Mouse (Mus musculus) neural tube, embryonic 11.5 days (tissue): ENCODE measurements around the gene Rmi2. TPM values are rescaled to one million over a fixed set of nuclear protein-coding genes. Genes with fewer than 3 reads are reported as not detected.
"Not testable (repeated sequence)": the region's sequence is repeated elsewhere in the genome, so short reads cannot be mapped to it uniquely, and the experiment has no call there.

ENCODE experiments used
- ATAC-seq: fragments of 200-750 bp; cut with Nextera tagmentation; 2 replicates; pipeline ENCODE4 v1.8.0; 2017; ENCODE audit warnings: moderate number of reproducible peaks, mild to moderate bottlenecking, moderate TSS enrichment, moderate library complexity; ENCODE audit not compliant: insufficient read depth, low FRiP score, low TSS enrichment
- DNase-seq: peaks from one replicate; pipeline ENCODE4 v3.0.0-alpha.2; 2015; ENCODE audit warnings: low spot score
- H3K27ac ChIP-seq: fragments of 300-500 bp; sonication (generic); 2 replicates; pipeline ENCODE4 v1.5.1; 2014; ENCODE audit warnings: low read depth, mild to moderate bottlenecking, low read length
- H3K27me3 ChIP-seq: fragments of 300-500 bp; sonication (generic); 2 replicates; pipeline ENCODE4 v1.6.1; 2014; ENCODE audit warnings: mild to moderate bottlenecking, low read length, mixed read lengths; ENCODE audit not compliant: control insufficient read depth, insufficient read depth
- H3K36me3 ChIP-seq: fragments of 300-500 bp; sonication (generic); 2 replicates; pipeline ENCODE4 v1.6.1; 2014; ENCODE audit warnings: mild to moderate bottlenecking, low read length, moderate library complexity, mixed read lengths; ENCODE audit not compliant: control insufficient read depth, insufficient read depth
- H3K4me1 ChIP-seq: fragments of 300-500 bp; sonication (generic); 2 replicates; pipeline ENCODE4 v1.6.1; 2014; ENCODE audit warnings: low read length, mixed read lengths; ENCODE audit not compliant: control insufficient read depth, insufficient read depth
- H3K4me2 ChIP-seq: fragments of 300-500 bp; sonication (generic); 2 replicates; pipeline ENCODE4 v1.6.1; 2014; ENCODE audit warnings: low read depth, mild to moderate bottlenecking, moderate library complexity
- H3K4me3 ChIP-seq: fragments of 300-500 bp; sonication (generic); 2 replicates; pipeline ENCODE4 v1.5.1; 2014; ENCODE audit warnings: low read depth, low read length
- H3K9ac ChIP-seq: fragments of 300-500 bp; sonication (generic); 2 replicates; pipeline ENCODE4 v1.6.1; 2014; ENCODE audit warnings: mild to moderate bottlenecking, low read length
- H3K9me3 ChIP-seq: fragments of 300-500 bp; sonication (generic); 2 replicates; pipeline ENCODE4 v1.6.1; 2016; ENCODE audit warnings: low read length; ENCODE audit not compliant: control insufficient read depth
- WGBS: fragments of 180-500 bp; shearing (Covaris S2); extraction: QIAGEN DNeasy Blood & Tissue Kit; methylation state at CpG from one replicate; pipeline ENCODE4 v1.1.7; 2014; 5-methylcytosine and 5-hydroxymethylcytosine counted together
- polyA plus RNA-seq: library from polyadenylated mRNA; unstranded; fragments of >200 nt; fragmentation: Nextera tagmentation; extraction: Ambion mirVana; gene quantifications from 2 replicates; pipeline ENCODE4 v1.2.1, GENCODE M21; 2014

The Rmi2 gene
- polyA plus RNA-seq, 1 experiment from 2014 or later: 3.6 TPM

DNA sequence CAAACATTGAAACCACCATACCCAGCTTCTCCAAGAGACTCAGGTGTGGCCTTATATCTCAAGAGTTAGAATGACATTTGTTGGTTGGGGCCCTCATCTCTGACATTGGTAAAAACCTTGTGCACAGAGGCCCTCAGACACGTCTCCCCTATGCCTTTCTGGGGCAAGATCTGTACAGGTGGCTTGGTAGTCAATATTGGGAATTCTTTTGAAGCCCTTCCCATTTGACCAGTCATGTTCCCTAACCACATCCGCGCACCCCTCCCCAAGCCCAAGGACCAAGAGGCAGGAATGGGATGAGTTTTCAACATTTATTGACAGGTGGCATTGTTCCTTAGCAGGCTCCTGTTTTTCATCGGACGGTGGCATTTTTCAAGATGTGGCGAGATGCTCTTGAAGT, 38.8 kb upstream of the Rmi2 start, which contains the start of gene Prm2:
TSS of gene Prm2 (minus strand) at position 101 of the 400 bp plus-strand sequence.
- H3K9me3 ChIP-seq: no peaks in the 10 kb centered on the region
- H3K4me2 ChIP-seq: no peak within 1 kb of the TSS
- H3K4me3 ChIP-seq: no peak within 1 kb of the TSS
- 0 out of 2 replicates have a peak, but pooled peaks cover 4% of the 10 kb centered on the region for H3K27me3 ChIP-seq
- no peaks in the 10 kb centered on the region for H3K36me3 ChIP-seq
- H3K4me1 ChIP-seq: no peaks in the 10 kb centered on the region
- WGBS: 75% methylated on average over 6 of the region's 6 CpGs
- DNase-seq (no peak), ATAC-seq (no peak)
- H3K9ac ChIP-seq: no peak within 1 kb of the TSS
- H3K27ac ChIP-seq: no peak within 1 kb of the TSS

DNA sequence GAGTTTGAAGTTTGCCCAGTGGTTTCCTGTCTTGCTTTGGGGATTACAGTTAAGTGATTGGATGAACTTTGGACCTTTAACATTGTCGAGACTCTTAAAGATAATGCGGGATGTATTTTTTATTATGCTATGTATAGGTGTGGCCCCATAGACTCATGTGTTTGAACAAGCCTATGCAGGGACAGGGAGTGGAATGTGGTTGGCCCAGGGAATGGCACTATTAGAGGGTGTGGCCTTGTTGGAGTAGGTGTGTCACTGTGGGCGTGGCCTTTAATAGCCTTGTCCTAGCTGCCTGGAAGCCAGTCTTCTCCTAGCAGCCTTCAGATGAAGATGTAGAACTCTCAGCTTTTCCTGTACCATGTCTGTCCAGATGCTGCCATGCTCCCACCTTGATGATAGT, 32.4 kb upstream of the Rmi2 start:
- H3K36me3 ChIP-seq, H3K4me2 ChIP-seq, DNase-seq, H3K9ac ChIP-seq, H3K4me1 ChIP-seq, H3K27ac ChIP-seq, H3K27me3 ChIP-seq, ATAC-seq, H3K4me3 ChIP-seq, H3K9me3 ChIP-seq: not testable (repeated sequence)
- WGBS: 80% methylated on average over 3 of the region's 3 CpGs

DNA sequence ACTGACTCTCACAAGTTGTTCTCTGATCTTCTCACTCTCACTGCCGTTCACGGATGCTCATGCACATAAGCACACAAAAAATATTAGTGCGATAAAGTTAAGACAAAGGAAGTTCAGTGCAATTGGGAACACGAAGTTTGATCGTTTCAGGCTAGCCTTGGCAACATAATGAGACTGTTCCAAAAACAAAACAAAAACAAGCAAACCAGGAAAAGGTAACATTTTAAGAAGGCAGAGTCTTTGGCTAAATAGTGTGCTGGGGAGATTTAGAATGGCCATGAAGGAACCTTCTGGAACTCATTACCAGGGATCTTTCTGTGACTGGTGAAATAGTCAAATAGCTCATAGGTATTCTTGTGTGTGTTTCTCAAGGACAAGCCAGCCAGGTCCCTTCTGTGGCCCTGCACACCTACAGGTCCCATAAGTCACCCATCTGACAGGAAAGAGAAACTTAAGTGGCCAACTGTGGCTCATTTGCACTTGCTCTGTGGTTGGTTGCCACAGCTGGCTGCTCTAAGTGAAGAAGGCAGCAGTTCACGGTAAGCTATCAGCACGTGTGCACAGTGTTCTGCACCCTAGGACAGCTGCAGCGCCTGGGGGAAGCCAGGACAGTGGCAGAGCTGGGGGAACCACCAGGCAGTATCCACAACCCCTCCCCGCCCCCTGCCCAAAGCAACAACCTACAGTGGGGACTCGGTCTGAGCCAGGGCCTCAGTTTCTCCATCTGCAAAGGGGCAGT, 28.9 kb upstream of the Rmi2 start, which contains the start of gene Prm1:
TSS of gene Prm1 (minus strand) at position 51 of the 739 bp plus-strand sequence.
- ATAC-seq (no peak), DNase-seq (no peak)
- no peak within 1 kb of the TSS for H3K27ac ChIP-seq
- H3K27me3 ChIP-seq: no peaks in the 10 kb centered on the region
- H3K9me3 ChIP-seq: no peaks in the 10 kb centered on the region
- no peak within 1 kb of the TSS for H3K4me3 ChIP-seq
- WGBS: 81% methylated on average over 10 of the region's 10 CpGs
- H3K9ac ChIP-seq: no peak within 1 kb of the TSS
- no peaks in the 10 kb centered on the region for H3K36me3 ChIP-seq
- H3K4me1 ChIP-seq: no peaks in the 10 kb centered on the region
- no peak within 1 kb of the TSS for H3K4me2 ChIP-seq

DNA sequence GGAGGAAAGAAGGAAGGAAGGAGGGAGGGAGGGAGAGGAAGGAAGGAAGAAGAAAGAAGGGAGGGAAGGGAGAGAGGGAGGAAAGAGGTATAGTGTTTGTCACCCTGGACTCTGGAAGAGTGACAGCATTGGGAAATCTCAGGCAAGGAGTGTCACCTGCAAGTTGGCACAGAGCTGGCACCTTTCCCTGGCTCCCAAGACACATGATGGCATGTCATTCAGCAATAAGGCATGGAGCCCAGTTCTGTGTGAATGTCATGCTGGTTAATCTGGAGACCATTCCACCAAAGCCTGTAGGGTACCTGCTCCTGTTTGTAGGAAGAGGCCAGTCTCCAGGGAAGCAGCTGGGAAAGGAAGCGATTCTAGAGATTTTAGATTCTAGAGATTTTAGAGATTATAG, 24.5 kb upstream of the Rmi2 start:
- no peak for DNase-seq
- ATAC-seq: no peak
- no peaks in the 10 kb centered on the region for H3K4me1 ChIP-seq
- no peaks in the 10 kb centered on the region for H3K27me3 ChIP-seq
- H3K27ac ChIP-seq: no peak overlapping the region
- 93% methylated on average over 1 of the region's 1 CpGs for WGBS
- H3K36me3 ChIP-seq: no peaks in the 10 kb centered on the region
- no peak overlapping the region for H3K9ac ChIP-seq
- H3K9me3 ChIP-seq: no peaks in the 10 kb centered on the region
- H3K4me2 ChIP-seq: no peak overlapping the region
- H3K4me3 ChIP-seq: no peak overlapping the region

DNA sequence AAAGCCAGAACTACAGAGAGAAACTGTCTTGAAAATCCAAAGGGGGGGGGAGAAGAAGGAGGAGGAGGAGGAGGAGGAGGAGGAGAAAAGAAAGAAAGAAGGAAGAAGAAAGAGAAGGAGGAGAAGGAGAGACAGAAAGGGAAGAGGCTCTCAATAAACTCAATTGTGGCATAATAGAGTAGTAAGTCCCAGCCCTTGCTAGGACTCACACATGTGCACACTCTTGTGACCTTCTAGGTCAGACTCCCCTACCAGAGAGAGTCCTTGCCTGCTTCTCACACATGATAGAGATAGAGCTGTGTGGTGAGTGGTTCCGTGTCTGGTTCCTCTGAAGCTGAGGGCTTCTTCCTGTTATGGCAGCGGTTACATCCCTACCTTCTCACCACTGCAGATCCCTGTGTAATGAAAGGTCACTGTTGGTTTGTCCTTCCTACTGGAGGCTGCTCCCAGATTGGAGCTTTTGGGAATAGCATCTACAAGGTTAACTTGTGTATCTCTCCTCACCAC, 21.9 kb upstream of the Rmi2 start, which contains the start of gene Gm11172:
TSS of gene Gm11172 (plus strand) at position 51 of the 507 bp plus-strand sequence.
- DNase-seq (no peak), ATAC-seq (no peak)
- Histone ChIP-seq H3K27me3 (no peaks in the 10 kb centered on the region), H3K36me3 (no peaks in the 10 kb centered on the region), H3K27ac (no peak within 1 kb of the TSS), H3K4me2 (no peak within 1 kb of the TSS), H3K4me1 (no peaks in the 10 kb centered on the region), H3K9ac (no peak within 1 kb of the TSS), H3K4me3 (no peak within 1 kb of the TSS), H3K9me3 (no peaks in the 10 kb centered on the region)
- WGBS: 83% methylated on average over 2 of the region's 2 CpGs

DNA sequence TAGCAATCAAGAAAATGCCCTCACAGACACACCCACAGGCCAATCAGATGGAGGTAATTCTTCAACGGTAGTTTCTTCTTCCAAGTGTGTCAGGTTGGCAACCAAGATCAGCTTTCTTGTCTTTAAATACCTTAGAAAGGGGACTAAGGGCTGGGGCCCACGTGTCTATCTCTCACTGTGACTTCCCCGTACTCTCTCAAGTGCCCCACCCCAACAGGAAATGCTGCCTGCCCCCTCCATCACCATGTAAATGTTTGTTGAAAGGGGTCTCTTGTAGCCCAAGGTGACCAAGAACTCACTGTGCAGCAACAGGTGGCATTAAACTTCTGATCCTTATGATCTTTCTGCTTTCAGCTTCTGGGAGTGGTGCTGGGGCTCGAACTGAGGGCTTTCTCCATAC, 21.1 kb upstream of the Rmi2 start:
- DNase-seq (no peak), ATAC-seq (no peak)
- Histone ChIP-seq H3K4me2 (no peak overlapping the region), H3K4me3 (no peak overlapping the region), H3K27me3 (no peaks in the 10 kb centered on the region), H3K9me3 (no peaks in the 10 kb centered on the region), H3K27ac (no peak overlapping the region), H3K4me1 (no peaks in the 10 kb centered on the region), H3K9ac (no peak overlapping the region), H3K36me3 (no peaks in the 10 kb centered on the region)
- WGBS: 80% methylated on average over 4 of the region's 4 CpGs

DNA sequence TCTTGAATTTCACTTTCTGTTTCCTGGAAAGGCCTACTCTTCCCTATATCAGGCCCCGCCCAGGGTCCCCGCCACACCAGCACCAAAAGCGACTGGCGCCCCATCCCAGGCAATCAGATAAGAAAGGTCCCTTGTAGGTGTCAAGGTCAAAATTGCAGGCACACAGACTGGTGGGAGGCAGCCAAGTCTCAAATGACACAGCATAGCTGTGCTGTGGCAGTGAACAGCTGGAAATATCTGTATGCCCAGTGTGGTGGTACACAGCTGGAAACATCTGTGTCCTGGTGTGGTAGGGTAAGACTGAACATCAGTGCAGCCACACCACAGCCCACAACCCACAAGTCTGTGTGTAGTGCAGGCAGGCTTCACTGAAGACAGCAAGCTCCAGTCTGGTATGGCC, 20.0 kb upstream of the Rmi2 start:
- Histone ChIP-seq H3K27ac (no peak overlapping the region), H3K9ac (no peak overlapping the region), H3K36me3 (no peaks in the 10 kb centered on the region), H3K27me3 (no peaks in the 10 kb centered on the region), H3K9me3 (no peaks in the 10 kb centered on the region), H3K4me2 (no peak overlapping the region), H3K4me3 (no peak overlapping the region), H3K4me1 (no peaks in the 10 kb centered on the region)
- no peak for DNase-seq
- 87% methylated on average over 4 of the region's 4 CpGs for WGBS
- no peak for ATAC-seq

DNA sequence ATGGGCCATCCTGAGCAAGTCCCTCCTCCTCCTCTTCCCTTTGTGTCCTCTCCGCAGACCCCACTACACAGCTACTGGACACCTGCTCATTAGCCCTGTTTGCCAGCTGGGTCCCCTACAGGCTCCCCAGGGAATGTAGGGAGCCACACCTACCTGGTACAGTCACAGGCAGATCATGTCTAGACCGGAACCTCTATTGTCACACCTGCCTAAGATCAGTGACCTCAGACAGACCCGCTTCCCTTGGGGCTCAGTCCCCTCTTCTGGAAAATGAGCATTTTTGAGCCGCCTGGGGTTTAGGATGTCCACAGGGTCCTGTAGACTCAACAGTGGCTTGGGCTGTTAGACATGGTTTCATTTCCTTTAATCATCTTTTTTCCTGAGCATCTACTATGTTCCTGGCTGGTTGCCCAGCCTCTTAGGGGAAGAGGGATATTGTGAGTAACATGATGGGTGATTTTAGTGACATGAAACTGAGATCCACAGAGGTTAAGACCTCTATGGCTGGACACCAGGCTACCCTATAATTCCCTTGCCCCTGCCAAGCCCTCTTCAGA, 16.2 kb upstream of the Rmi2 start:
- H3K4me1 ChIP-seq: no peaks in the 10 kb centered on the region
- DNase-seq: no peak
- WGBS: 76% methylated on average over 4 of the region's 4 CpGs
- H3K4me3 ChIP-seq: no peak overlapping the region
- no peak for ATAC-seq
- H3K27me3 ChIP-seq: no peaks in the 10 kb centered on the region
- no peaks in the 10 kb centered on the region for H3K36me3 ChIP-seq
- no peak overlapping the region for H3K4me2 ChIP-seq
- no peak overlapping the region for H3K9ac ChIP-seq
- no peak overlapping the region for H3K27ac ChIP-seq
- H3K9me3 ChIP-seq: no peaks in the 10 kb centered on the region

DNA sequence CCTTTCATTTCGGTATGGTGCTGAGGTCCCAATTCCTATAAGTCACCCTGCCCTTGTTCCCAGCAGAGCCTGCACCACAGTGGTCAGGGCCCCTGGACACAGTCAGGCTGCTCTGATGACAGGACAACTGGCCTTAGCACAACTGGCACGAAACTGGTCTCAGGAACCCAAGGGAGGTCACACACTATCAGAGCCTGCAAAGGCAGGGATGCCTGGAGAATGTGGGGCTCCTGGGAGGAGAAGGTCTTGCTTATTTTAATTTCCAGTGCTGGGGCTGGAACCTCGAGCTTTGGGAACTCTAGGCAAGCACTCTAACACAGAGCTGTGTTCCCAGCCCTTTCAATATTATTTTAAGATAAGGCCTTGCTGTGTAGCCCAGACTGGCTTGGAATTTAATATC, 14.9 kb upstream of the Rmi2 start:
- Histone ChIP-seq H3K4me3 (no peak overlapping the region), H3K27ac (no peak overlapping the region), H3K9me3 (no peaks in the 10 kb centered on the region), H3K4me1 (no peaks in the 10 kb centered on the region), H3K4me2 (no peak overlapping the region), H3K36me3 (no peaks in the 10 kb centered on the region), H3K9ac (no peak overlapping the region), H3K27me3 (no peaks in the 10 kb centered on the region)
- DNase-seq (no peak), ATAC-seq (no peak)
- 77% methylated on average over 3 of the region's 3 CpGs for WGBS
